Mouse (Mus musculus): Measurements from ENCODE around the gene Gm4353.

- TF ChIP-seq CTCF (IDR thresholded peaks at IDR 0.05; ENCODE audit: low read depth), result no peak
- TF ChIP-seq EP300 (IDR thresholded peaks at IDR 0.05; ENCODE audit: low read depth), result no peak
These were observed 36.8 kb upstream of the Gm4353 start for GRCm38 (mm10) chr7:116121202-116121601.
